Mouse (Mus musculus): Measurements from ENCODE around the gene Fam53b.

Gene Fam53b

GRCm38 (mm10) chr7:132810879-132811278 is 2.8 kb downstream of the Fam53b start:
- DNase-seq, result peak; percentile 74 to 85

GRCm38 (mm10) chr7:132810368-132810767 is 3.3 kb downstream of the Fam53b start:
- peak in 1 of 2 experiments; percentile 35 for DNase-seq

DNA sequence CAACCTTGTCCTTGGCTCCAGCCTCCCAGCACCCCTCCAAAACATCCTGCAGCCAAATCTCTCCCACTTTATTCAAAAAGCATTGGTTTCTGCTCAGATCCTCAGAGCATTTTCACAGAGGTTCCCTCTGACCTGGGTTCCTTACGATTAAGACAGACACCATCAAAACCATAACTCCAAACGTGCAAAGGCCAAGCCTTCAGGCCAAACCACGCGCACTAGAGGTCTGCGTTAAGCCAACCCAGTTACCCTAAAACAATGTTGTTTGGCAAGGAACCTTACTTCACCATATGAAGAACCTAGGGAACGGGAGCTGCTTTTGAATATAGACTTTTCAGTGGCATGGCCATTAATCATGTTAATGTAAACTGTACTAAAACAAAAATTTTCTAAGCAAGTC is 4.0 kb downstream of the Fam53b start:
- no peak for DNase-seq

DNA sequence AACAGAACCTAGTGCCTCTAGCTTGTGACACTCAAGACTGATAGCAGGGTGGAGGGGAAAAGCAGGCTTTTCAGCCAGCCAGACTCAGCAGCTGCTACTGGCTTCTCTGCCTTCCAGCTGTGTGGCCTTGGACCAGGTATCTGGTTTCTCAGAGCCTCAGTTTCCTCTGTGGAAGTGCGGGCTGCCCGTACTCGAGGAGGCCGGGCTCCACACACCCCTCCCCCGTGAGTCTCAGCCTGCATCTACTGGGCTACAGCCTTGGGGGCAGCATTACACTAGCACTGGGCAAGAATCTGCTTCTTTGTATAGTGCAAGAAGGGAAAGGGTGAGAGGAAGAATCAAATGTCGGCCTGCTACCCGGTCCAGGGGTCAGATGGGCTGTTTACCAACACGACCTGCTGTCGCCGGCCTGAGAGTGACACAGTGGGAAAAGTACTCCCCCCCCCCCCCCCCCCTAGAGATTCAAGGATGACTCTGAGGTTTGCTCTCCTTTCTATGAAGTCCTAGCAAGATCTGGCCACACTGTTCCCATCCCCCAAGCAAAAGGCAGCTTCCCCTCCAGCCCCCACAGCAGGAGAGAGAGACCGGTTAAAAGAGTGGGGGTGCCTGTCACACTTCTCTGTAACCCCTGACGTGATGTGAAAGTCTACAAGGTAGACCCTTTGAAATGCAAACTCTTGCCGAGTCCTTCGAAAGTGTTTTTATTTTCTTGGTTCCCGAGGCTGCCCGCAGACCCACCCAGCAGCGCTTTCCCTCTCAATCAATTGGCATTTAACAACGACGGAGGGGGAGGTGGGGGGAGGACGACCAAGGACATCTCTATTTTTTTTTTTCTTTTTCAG is 4.6 kb downstream of the Fam53b start:
- DNase-seq, result peak; percentile 30 to 38

GRCm38 (mm10) chr7:132808051-132808796 is 5.5 kb downstream of the Fam53b start:
- DNase-seq, result no peak

- DNase-seq, result no peak
These were observed 6.5 kb downstream of the Fam53b start for GRCm38 (mm10) chr7:132806926-132807857.

- no peak for DNase-seq
These were observed 7.4 kb downstream of the Fam53b start for GRCm38 (mm10) chr7:132806286-132806685.

GRCm38 (mm10) chr7:132804951-132805350 is 8.7 kb downstream of the Fam53b start:
- no peak for DNase-seq

DNA sequence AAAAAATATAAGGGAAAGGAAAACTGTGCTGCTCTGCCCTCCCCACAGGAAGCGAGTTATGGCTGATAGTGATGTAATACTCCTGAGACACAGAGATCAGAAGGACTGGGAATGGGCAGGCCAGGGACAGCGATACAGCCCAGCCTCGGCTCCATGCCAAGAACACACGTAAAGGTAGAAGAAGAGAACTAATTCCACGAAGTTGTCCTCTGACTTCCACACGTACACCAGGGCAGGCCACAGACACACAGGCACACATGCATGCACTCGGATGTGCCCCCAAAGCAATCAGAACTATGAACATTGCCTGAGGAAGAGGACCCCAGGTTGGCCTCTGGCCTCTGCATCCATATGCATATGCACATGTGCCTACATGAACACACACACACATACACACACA is 9.2 kb downstream of the Fam53b start:
- no peak for DNase-seq

- no peak for DNase-seq
These were observed 9.7 kb downstream of the Fam53b start for GRCm38 (mm10) chr7:132803962-132804361.

GRCm38 (mm10) chr7:132803336-132803735 is 10.3 kb downstream of the Fam53b start:
- no peak for DNase-seq

- no peak for DNase-seq
These were observed 11.0 kb downstream of the Fam53b start for GRCm38 (mm10) chr7:132802691-132803090.

- DNase-seq, result no peak
These were observed 11.6 kb downstream of the Fam53b start for GRCm38 (mm10) chr7:132802066-132802465.

DNA sequence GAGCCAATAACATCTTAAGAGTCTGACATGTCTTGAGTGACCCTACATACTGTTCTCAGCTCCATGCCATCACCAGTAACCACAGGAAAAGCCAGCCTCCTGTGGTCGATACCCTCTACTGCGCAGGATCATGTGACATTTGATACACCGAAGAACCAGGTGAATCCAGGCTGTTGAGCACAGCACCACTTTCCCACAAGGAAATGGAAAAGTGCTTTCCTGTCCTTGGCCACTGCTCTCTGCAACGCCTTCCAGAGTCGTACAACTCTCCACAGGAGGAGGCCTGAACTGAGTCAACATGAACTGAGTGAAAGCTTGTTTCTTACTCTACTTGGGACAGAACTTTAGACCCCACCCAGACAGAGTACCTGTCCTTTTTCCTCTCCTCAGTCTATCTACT is 12.2 kb downstream of the Fam53b start:
- DNase-seq, result no peak

GRCm38 (mm10) chr7:132800868-132801267 is 12.8 kb downstream of the Fam53b start:
- no peak for DNase-seq

DNA sequence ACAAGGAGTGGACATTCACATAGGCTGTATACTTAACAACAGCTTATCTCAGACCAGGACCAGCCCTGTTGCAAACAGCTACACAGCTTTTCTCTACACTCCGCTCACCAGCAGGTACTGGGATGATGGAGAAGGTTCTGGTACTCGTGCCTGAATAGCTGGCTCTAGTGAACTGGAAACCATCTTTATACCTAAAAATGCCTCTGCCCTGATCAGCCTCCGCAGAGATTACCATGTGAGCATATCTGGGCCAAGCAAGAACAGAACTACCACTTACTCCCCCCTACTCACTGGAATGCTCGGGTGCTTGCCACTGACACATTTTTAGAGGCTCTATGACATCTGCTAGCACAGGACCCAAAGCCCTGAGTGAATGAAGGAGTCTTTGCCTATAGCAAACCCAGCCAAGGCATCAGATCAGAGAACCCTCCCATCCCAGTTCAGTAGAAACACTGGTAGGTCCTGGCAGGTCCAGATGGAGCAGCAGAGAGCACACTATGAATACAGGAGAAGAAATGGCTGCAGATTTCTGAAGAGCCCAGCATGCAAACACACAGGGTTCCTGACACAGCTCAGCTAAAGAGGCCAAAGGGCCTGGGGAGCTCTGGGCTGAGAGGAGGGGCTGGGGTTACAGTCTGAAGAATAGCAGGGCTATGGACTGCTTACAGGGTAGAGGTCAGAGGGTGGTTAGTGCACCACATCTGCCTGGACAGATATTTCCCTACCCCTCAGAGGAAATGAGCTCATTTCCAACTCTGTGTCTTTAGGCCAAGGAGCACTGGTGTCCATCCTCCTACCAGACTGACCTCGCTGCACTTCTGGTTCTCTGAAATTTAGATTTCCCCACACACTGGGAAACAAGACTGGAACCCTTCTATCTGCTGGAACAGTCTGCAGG is 14.3 kb downstream of the Fam53b start:
- no peak for DNase-seq

- no peak for DNase-seq
These were observed 18.5 kb downstream of the Fam53b start for GRCm38 (mm10) chr7:132795141-132795540.

- no peak for DNase-seq
These were observed 20.2 kb downstream of the Fam53b start for GRCm38 (mm10) chr7:132793467-132793866.

DNA sequence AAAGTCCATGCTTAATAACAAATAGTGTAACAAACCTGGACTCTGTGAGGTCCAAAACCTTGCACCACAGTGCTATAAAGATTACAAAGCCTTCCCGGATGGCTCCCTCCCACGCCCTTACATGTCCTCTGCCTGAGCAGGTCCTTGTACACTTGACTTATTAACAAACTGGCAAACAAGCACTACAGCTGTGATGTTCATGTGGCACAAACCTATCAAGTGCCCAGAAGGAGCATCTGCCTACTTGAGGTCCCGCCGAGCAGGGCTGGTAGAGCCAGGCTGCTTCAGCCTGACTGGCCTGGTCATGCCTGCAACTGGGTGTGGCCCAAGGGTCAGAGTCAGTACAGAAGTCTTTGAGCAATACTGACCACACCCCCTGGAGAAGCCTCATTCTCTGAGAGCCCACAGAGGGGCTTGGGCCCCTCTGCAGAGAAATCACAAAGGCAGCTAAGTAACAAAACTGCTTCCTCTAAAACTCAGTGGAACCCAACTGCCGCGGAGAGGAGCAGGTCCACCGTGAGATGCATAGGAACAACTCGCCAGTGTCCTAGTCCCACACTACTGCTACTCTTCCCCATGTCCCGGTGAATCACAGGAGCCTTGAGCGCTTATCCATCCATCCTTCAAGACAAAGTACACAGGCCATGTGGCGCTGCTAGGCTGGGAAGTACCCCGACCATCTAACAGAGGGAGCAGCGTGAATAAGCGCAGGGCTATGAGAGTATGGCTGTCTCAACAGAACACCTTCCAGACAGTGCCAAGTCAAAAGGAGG is 23.1 kb downstream of the Fam53b start:
- DNase-seq, result no peak

DNA sequence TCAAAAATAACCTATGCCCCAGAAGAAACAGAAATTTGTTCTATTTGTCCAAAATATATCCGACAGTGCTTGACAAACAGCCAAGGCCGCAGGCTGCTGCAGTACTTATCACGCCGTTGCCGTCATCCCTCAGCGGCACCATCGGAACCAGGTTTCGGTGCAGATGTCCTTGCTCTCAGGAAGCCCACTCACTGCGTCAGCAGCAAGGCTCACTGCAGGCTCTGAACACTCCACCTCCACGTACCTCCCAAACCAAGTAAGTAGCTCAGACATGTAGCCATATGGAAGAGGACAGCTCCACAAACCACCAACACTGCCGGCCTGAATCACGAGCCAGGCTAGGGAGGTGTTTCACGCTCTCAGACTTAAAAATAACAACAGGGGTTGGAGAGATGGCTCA is 24.9 kb downstream of the Fam53b start:
- no peak for DNase-seq

Data from thymus, adult 18-20 months (tissue).